Mouse (Mus musculus) hindbrain, postnatal 0 days (tissue): Measurements from ENCODE around the gene Sptb. TPM values are rescaled to one million over a fixed set of nuclear protein-coding genes. Genes with fewer than 3 reads are reported as not detected.

Experiments
- ATAC-seq: fragments of 200-750 bp; cut with Nextera tagmentation; 2 replicates; pipeline ENCODE4 v1.8.0; 2017; ENCODE audit warnings: mild to moderate bottlenecking, moderate TSS enrichment, moderate library complexity
- DNase-seq: peaks from one replicate; pipeline ENCODE4 v3.0.0-alpha.2; 2015; ENCODE audit warnings: low spot score
- H3K27ac ChIP-seq: fragments of 300-500 bp; sonication (generic); 2 replicates; pipeline ENCODE4 v1.5.1; 2014; ENCODE audit warnings: mild to moderate bottlenecking
- H3K27me3 ChIP-seq: fragments of 300-500 bp; sonication (generic); 2 replicates; pipeline ENCODE4 v1.6.1; 2014; ENCODE audit warnings: low read length, mixed read lengths; ENCODE audit not compliant: insufficient read depth
- H3K36me3 ChIP-seq: fragments of 300-500 bp; sonication (generic); 2 replicates; pipeline ENCODE4 v1.6.1; 2014; ENCODE audit warnings: low read length, mixed read lengths; ENCODE audit not compliant: insufficient read depth
- H3K4me1 ChIP-seq: fragments of 300-500 bp; sonication (generic); 2 replicates; pipeline ENCODE4 v1.6.1; 2014; ENCODE audit warnings: antibody characterized with exemption, low read length, mixed read lengths; ENCODE audit not compliant: insufficient read depth
- H3K4me2 ChIP-seq: fragments of 300-500 bp; sonication (generic); 2 replicates; pipeline ENCODE4 v1.6.1; 2014; ENCODE audit warnings: low read depth, mild to moderate bottlenecking, low read length, moderate library complexity, mixed read lengths
- H3K4me3 ChIP-seq: fragments of 300-500 bp; sonication (generic); 2 replicates; pipeline ENCODE4 v1.5.1; 2014; ENCODE audit warnings: low read length
- H3K9ac ChIP-seq: fragments of 300-500 bp; sonication (generic); replicated peaks from 2 replicates; pipeline ENCODE4 v1.6.1; 2014; ENCODE audit warnings: mild to moderate bottlenecking, low read length, moderate library complexity, mixed read lengths
- H3K9me3 ChIP-seq: fragments of 300-500 bp; sonication (generic); 2 replicates; pipeline ENCODE4 v1.6.1; 2016; ENCODE audit warnings: low read length, mixed read lengths
- CTCF ChIP-seq: IDR thresholded peaks from 2 replicates; pipeline ENCODE4 v1.5.1; 2016; ENCODE audit warnings: antibody characterized with exemption, control low read depth, low read depth
- WGBS: fragments of 180-500 bp; shearing (Covaris S2); extraction: QIAGEN DNeasy Blood & Tissue Kit; methylation state at CpG from one replicate; pipeline ENCODE4 v1.1.7; 2014; 5-methylcytosine and 5-hydroxymethylcytosine counted together
- polyA plus RNA-seq: library from polyadenylated mRNA; unstranded; fragments of >200 nt; fragmentation: Nextera tagmentation; extraction: Ambion mirVana; gene quantifications from 2 replicates; pipeline ENCODE4 v1.2.1, GENCODE M21; 2015
- total RNA-seq: library from RNA; depleted of rRNA; stranded (reverse); fragments of >200 nt; gene quantifications from 2 replicates; pipeline ENCODE4 v1.2.3, GENCODE M21; 2014

Sptb gene
- total and polyA plus RNA-seq, 2 experiments from 2014 or later = 5.8 to 45.4 TPM

- Histone ChIP-seq H3K27me3 (peaks cover 32% of the 10 kb centered on the region), H3K9me3 (no peaks in the 10 kb centered on the region), H3K4me1 (peaks cover 10% of the 10 kb centered on the region), H3K9ac (no peak overlapping the region), H3K4me2 (peak overlapping the region; percentile 99; the same call in 1 of the 2 replicates), H3K4me3 (no peak overlapping the region), H3K36me3 (no peaks in the 10 kb centered on the region), H3K27ac (no peak overlapping the region)
- DNase-seq (no peak), ATAC-seq (no peak)
- no peak for TF ChIP-seq CTCF
- whole genome bisulfite sequencing = 60% methylated on average over 9 of the region's 9 CpGs
Observed at GRCm38 (mm10) chr12:76535471-76535900, 174.9 kb downstream of the Sptb start.

GRCm38 (mm10) chr12:76534641-76535283, 175.6 kb downstream of the Sptb start:
- Histone ChIP-seq H3K4me2 (peak overlapping the region; percentile 99), H3K4me1 (peaks cover 10% of the 10 kb centered on the region), H3K27me3 (peaks cover 32% of the 10 kb centered on the region), H3K27ac (no peak overlapping the region), H3K9me3 (no peaks in the 10 kb centered on the region), H3K4me3 (peak overlapping the region; percentile 59), H3K9ac (no peak overlapping the region), H3K36me3 (no peaks in the 10 kb centered on the region)
- no peak for DNase-seq
- no peak for ATAC-seq
- no peak for TF ChIP-seq CTCF
- WGBS = 31% methylated on average over 9 of the region's 9 CpGs

DNA sequence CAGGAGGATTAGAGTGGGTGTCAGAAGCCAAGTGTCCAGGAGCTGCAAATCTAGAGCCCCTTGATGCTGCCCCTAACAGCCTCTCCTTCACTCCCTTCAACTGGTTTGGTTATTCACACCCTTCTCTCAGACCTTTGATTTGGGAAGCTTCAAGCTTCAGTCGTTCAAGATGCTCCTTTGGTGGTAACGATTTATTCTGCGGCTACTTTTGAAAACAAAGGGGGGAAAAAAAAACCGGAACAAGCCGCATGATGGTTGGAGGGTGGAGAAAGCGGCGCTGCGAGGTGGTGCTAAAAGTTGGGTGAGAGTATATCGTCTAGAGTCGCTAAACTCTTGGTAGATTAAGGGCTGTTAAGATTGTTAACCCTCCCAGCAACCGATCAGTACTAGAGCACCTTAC, 176.1 kb downstream of the Sptb start:
- Histone ChIP-seq H3K36me3 (no peaks in the 10 kb centered on the region), H3K4me2 (peak overlapping the region; percentile 99), H3K27ac (no peak overlapping the region), H3K4me1 (peaks cover 10% of the 10 kb centered on the region), H3K9me3 (no peaks in the 10 kb centered on the region), H3K4me3 (peak overlapping the region; percentile 59), H3K27me3 (peaks cover 32% of the 10 kb centered on the region), H3K9ac (peak overlapping the region; percentile 44; the same call in 1 of the 2 replicates)
- 2% methylated on average over 11 of the region's 11 CpGs for WGBS
- DNase-seq = no peak
- no peak for ATAC-seq
- no peak for TF ChIP-seq CTCF

DNA sequence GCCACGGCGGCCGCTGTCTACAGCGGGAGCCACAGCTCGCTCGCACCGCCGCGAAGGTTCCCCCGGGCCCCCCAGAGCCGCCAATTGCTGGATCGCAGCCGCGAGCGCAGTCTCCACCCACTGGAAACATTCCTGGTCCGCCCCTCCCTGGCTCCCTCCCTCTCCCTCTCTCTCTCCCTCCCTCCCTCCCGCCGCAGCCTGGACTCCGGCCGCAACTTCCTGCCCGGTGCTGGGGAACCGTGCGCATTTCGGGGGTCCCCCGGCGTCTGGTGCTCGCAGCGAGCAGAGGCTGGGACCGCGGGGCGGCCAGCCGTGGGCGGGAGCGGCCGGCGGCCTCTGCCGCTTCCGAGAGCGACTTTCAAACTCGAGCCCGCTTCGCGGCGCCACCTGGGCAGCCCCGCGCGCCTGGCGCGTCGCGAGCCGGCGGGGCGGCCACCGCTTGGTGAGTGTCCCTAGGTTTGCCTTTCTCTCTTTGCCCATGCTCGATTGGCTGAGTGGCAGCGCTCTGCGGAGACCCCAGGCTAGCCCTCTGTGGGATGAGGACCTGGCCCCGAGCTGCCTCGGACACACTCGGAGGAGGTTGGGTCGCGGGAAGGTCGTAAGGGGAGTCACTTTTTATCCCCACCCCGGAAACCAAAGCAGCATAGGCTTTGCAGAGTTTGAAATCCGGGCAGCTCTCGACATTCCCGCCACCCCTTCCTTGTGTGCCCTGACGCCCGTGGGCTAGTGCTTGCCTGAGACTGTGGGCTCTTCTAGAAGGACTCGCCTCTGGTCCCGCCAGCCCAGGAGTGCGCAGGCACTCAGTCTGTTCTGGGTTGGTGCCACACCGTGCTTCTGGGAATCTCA, 176.7 kb downstream of the Sptb start:
- under 1% methylated on average over 69 of the region's 74 CpGs for WGBS
- Histone ChIP-seq H3K4me1 (peaks cover 10% of the 10 kb centered on the region), H3K9me3 (no peaks in the 10 kb centered on the region), H3K9ac (peak overlapping the region; percentile 44; the same call in 1 of the 2 replicates), H3K27ac (no peak overlapping the region), H3K4me2 (peak overlapping the region; percentile 99), H3K27me3 (peaks cover 32% of the 10 kb centered on the region), H3K36me3 (no peaks in the 10 kb centered on the region), H3K4me3 (peak overlapping the region; percentile 59)
- TF ChIP-seq CTCF = no peak
- DNase-seq = peak; percentile 49
- peak; percentile 55 for ATAC-seq

GRCm38 (mm10) chr12:76532926-76533376, 177.4 kb downstream of the Sptb start:
- no peak for DNase-seq
- peak overlapping the region; percentile 44; the same call in 1 of the 2 replicates for H3K9ac ChIP-seq
- peak; percentile 36; the same call in 1 of the 2 replicates for ATAC-seq
- peak overlapping the region; percentile 99 for H3K4me2 ChIP-seq
- no peak for TF ChIP-seq CTCF
- H3K27ac ChIP-seq = no peak overlapping the region
- peak overlapping the region; percentile 59 for H3K4me3 ChIP-seq
- H3K9me3 ChIP-seq = no peaks in the 10 kb centered on the region
- no peaks in the 10 kb centered on the region for H3K36me3 ChIP-seq
- peaks cover 32% of the 10 kb centered on the region for H3K27me3 ChIP-seq
- peaks cover 10% of the 10 kb centered on the region for H3K4me1 ChIP-seq
- WGBS = 1% methylated on average over 31 of the region's 31 CpGs

DNA sequence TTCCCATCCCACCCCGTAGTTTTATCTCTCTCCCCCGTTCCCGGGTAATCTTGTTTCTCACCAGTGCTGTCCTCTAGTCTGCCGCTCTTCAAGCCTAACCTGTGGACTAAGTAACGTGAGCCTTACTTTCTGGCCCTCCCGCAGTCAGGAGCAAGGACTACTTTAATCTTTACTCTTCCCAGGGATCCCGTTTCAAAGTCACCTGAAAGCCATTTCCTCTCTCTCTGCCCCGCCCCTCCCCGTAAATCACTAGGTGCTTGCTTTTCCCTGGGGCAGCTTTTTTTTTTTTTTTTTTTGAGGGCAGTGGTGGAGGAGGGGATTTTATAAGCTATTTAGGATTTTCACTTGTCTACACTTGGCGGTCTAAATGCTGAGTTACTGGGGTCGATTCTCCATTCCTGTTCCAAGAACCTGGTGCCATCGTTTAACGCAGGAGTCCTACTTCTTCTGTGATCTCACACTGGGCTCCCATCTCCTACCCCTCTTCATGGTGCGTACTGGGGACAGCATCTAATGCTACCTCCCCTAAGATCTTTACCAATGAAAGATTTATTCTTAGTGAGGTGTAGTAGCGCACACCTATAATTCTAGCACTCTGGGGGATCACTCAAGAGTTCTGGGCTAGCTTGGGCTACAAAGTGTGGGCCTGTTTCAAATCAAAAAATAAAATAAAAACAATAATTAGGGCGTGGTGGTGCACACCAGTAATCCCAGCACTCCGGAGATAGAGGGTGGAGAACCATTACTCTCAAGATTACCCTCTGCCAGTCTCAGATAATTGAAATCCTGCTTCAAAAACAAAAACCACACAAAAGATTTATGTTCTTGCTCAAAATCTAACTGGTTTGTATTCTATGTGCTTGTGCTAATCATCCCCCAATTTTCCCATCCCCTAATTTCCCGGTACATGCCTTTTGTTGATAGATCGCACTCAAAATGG, 178.1 kb downstream of the Sptb start:
- ATAC-seq (no peak), DNase-seq (no peak)
- Histone ChIP-seq H3K27me3 (peaks cover 32% of the 10 kb centered on the region), H3K36me3 (no peaks in the 10 kb centered on the region), H3K4me3 (peak overlapping the region; percentile 59), H3K4me1 (peaks cover 10% of the 10 kb centered on the region), H3K4me2 (peak overlapping the region; percentile 99), H3K9ac (no peak overlapping the region; the same call in 1 of the 2 replicates), H3K9me3 (no peaks in the 10 kb centered on the region), H3K27ac (no peak overlapping the region)
- TF ChIP-seq CTCF = no peak
- 6% methylated on average over 19 of the region's 19 CpGs for WGBS
